Mouse (Mus musculus) cerebellum, postnatal 10 days (tissue): ENCODE measurements around the gene Acy3.
"Not testable (repeated sequence)": the region's sequence is repeated elsewhere in the genome, so short reads cannot be mapped to it uniquely, and the experiment has no call there.

Experiments
- DNase-seq, 2 experiments: peaks; one replicate each; pipeline ENCODE4 v3.0.0; 2021; ENCODE audit warnings: mixed read lengths in 2 of 2

The Acy3 gene

GRCm38 (mm10) chr19:4004331-4004730, 18.0 kb downstream of the Acy3 start:
- DNase-seq, result no peak

- no peak for DNase-seq
These were observed 18.7 kb downstream of the Acy3 start for GRCm38 (mm10) chr19:4005091-4005490.

GRCm38 (mm10) chr19:4005971-4006370, 19.6 kb downstream of the Acy3 start:
- DNase-seq, result no peak

GRCm38 (mm10) chr19:4011086-4011485, 24.7 kb downstream of the Acy3 start:
- DNase-seq, result no peak

- peak; percentile 97 for DNase-seq
These were observed 26.2 kb downstream of the Acy3 start, which contains the start of gene Ndufv1 for GRCm38 (mm10) chr19:4012432-4013022. TSS of gene Ndufv1 (minus strand) at chr19:4012806.

- no peak for DNase-seq
These were observed 26.7 kb downstream of the Acy3 start for GRCm38 (mm10) chr19:4013066-4013465.

- no peak for DNase-seq
These were observed 28.4 kb downstream of the Acy3 start for GRCm38 (mm10) chr19:4014802-4015201.

GRCm38 (mm10) chr19:4015635-4016034, 29.3 kb downstream of the Acy3 start:
- no peak for DNase-seq

GRCm38 (mm10) chr19:4017921-4018587, 31.7 kb downstream of the Acy3 start:
- DNase-seq, result no peak

GRCm38 (mm10) chr19:4018743-4019583, 32.6 kb downstream of the Acy3 start:
- DNase-seq, result peak; percentile 90

GRCm38 (mm10) chr19:4023185-4023584, 36.8 kb downstream of the Acy3 start:
- DNase-seq, result no peak

GRCm38 (mm10) chr19:4027576-4027975, 41.2 kb downstream of the Acy3 start:
- DNase-seq, result no peak

- DNase-seq, result no peak
These were observed 46.3 kb downstream of the Acy3 start for GRCm38 (mm10) chr19:4032668-4033067.

GRCm38 (mm10) chr19:4033298-4033697, 46.9 kb downstream of the Acy3 start:
- DNase-seq, result no peak

- DNase-seq, result no peak
These were observed 47.4 kb downstream of the Acy3 start for GRCm38 (mm10) chr19:4033742-4034141.

- DNase-seq, result no peak
These were observed 50.1 kb downstream of the Acy3 start for GRCm38 (mm10) chr19:4036327-4037045.

GRCm38 (mm10) chr19:4037154-4037787, 50.9 kb downstream of the Acy3 start:
- DNase-seq, result not testable (repeated sequence)

- DNase-seq, result peak; percentile 81 to 87
These were observed 51.4 kb downstream of the Acy3 start, which contains the start of gene Gstp1 for GRCm38 (mm10) chr19:4037788-4038232. TSS of gene Gstp1 (minus strand) at chr19:4037985.
